8 mouse cellular contexts compared by ENCODE assay signal in genomic region chr4:58552731-58553630, GRCm38 (mm10). TPM values are rescaled to one million over a fixed set of nuclear protein-coding genes. Genes with fewer than 3 reads are reported as not detected.
DNase-seq lines count a peak whose midpoint lies in the region; ATAC-seq and TF ChIP-seq lines count a peak whose summit lies in the region.

No protein-coding gene starts in this region.

- peak overlapping the region; percentile 72 for H3K4me3 ChIP-seq in hindbrain, postnatal 0 days (ENCODE audit: low read length)
- H3K4me3 ChIP-seq in limb, embryonic 10.5 days = peak overlapping the region; percentile 85
- peak overlapping the region; percentile 77 for H3K4me3 ChIP-seq in midbrain, embryonic 10.5 days
- peak overlapping the region; percentile 97 for H3K4me3 ChIP-seq in small intestine, adult 2 months (ENCODE audit: low read depth, low read length)

- WGBS in hindbrain, postnatal 0 days = under 1% methylated on average over 63 of the region's 71 CpGs
- WGBS in limb, embryonic 10.5 days = 1% methylated on average over 67 of the region's 71 CpGs
- WGBS in midbrain, embryonic 10.5 days = under 1% methylated on average over 69 of the region's 71 CpGs
- under 1% methylated on average over 71 of the region's 71 CpGs for WGBS in small intestine, adult 2 months

- no peaks in the 10 kb centered on the region for H3K36me3 ChIP-seq in hindbrain, postnatal 0 days (ENCODE audit: insufficient read depth, low read length)
- H3K36me3 ChIP-seq in limb, embryonic 10.5 days = peaks cover 26% of the 10 kb centered on the region
- no peaks in the 10 kb centered on the region for H3K36me3 ChIP-seq in midbrain, embryonic 10.5 days
- peaks cover 2% of the 10 kb centered on the region; the same call in 1 of the 2 replicates for H3K36me3 ChIP-seq in small intestine, adult 2 months (ENCODE audit: control insufficient read depth, insufficient read depth, low read length)

- peak overlapping the region; percentile 32; the same call in 1 of the 2 replicates for H3K27ac ChIP-seq in hindbrain, postnatal 0 days
- peak overlapping the region; percentile 98 for H3K27ac ChIP-seq in limb, embryonic 10.5 days
- peak overlapping the region; percentile 89 for H3K27ac ChIP-seq in midbrain, embryonic 10.5 days (replicated peaks)
- peak overlapping the region; percentile 99 for H3K27ac ChIP-seq in small intestine, adult 2 months (ENCODE audit: insufficient read depth, low read depth, low read length)

- H3K4me1 ChIP-seq in hindbrain, postnatal 0 days (ENCODE audit: insufficient read depth, low read length) = no peaks in the 10 kb centered on the region
- peaks cover 49% of the 10 kb centered on the region for H3K4me1 ChIP-seq in limb, embryonic 10.5 days
- peaks cover 31% of the 10 kb centered on the region for H3K4me1 ChIP-seq in midbrain, embryonic 10.5 days
- H3K4me1 ChIP-seq in small intestine, adult 2 months (ENCODE audit: control insufficient read depth, insufficient read depth, insufficient read length, low read length) = peaks cover 2% of the 10 kb centered on the region; the same call in 1 of the 2 replicates

- DNase-seq in adipocyte (ENCODE audit: low spot score) = peak; percentile 42
- peak; percentile 37 to 50 for DNase-seq in cerebellum, postnatal 36 days
- peak; percentile 82 for DNase-seq in gastrocnemius, postnatal 10 days
- peak; percentile 77 for DNase-seq in hindbrain, postnatal 0 days (ENCODE audit: low spot score)
- peak; percentile 91 for DNase-seq in limb, embryonic 10.5 days (ENCODE audit: low spot score)
- peak; percentile 79 for DNase-seq in midbrain, embryonic 10.5 days (ENCODE audit: low spot score)

- no peaks in the 10 kb centered on the region for H3K9me3 ChIP-seq in hindbrain, postnatal 0 days (ENCODE audit: low read length)
- H3K9me3 ChIP-seq in limb, embryonic 10.5 days (replicated peaks) = no peaks in the 10 kb centered on the region
- H3K9me3 ChIP-seq in midbrain, embryonic 10.5 days (replicated peaks) = no peaks in the 10 kb centered on the region

- no peak for TF ChIP-seq CTCF in hindbrain, postnatal 0 days (IDR thresholded peaks at IDR 0.05; ENCODE audit: low read depth)
- TF ChIP-seq CTCF in small intestine, adult 2 months (IDR thresholded peaks at IDR 0.05; ENCODE audit: extremely low read depth, insufficient read length, insufficient replicate concordance, low read depth, low read length) = no peak

- peak overlapping the region; percentile 99 for H3K4me2 ChIP-seq in hindbrain, postnatal 0 days (ENCODE audit: low read depth, low read length)

- H3K9ac ChIP-seq in hindbrain, postnatal 0 days (replicated peaks; ENCODE audit: low read length) = peak overlapping the region; percentile 51

- H3K27me3 ChIP-seq in hindbrain, postnatal 0 days (ENCODE audit: insufficient read depth, low read length) = no peaks in the 10 kb centered on the region
- no peaks in the 10 kb centered on the region for H3K27me3 ChIP-seq in limb, embryonic 10.5 days (ENCODE audit: low read depth, poor library complexity, severe bottlenecking)
- H3K27me3 ChIP-seq in midbrain, embryonic 10.5 days (ENCODE audit: low read depth, poor library complexity, severe bottlenecking) = peaks cover 23% of the 10 kb centered on the region
- H3K27me3 ChIP-seq in small intestine, adult 2 months (ENCODE audit: control insufficient read depth, insufficient read depth, low read length) = no peaks in the 10 kb centered on the region

- ATAC-seq in hindbrain, postnatal 0 days = peak; percentile 93
- ATAC-seq in activated CD4-positive, CD25-positive, alpha-beta regulatory T cell, adult 4 months = no peak

- peak; percentile 34 for TF ChIP-seq POLR2A in small intestine, adult 2 months (IDR thresholded peaks at IDR 0.05; ENCODE audit: low read depth, low read length)

RNA-seq across cellular contexts. Expression of gene Lpar1, which starts 0.7 kb away (rescaled TPM):
- 10 to 100 TPM; 32.5 to 46.0 TPM for total RNA-seq in gastrocnemius, postnatal 10 days (2021)
- 14.3 and 20.6 TPM in 2 replicates for total RNA-seq in hindbrain, postnatal 0 days (2014; rRNA removed)
- polyA plus RNA-seq in hindbrain, postnatal 0 days (2015; fragmentation: Nextera tagmentation; extraction: Ambion mirVana) = 24.3 and 28.1 TPM in 2 replicates
- polyA plus RNA-seq in limb, embryonic 10.5 days (2016; fragmentation: Nextera tagmentation; extraction: Ambion mirVana) = 197 and 253 TPM in 2 replicates
- 46.7 and 53.4 TPM in 2 replicates for polyA plus RNA-seq in midbrain, embryonic 10.5 days (2016; fragmentation: Nextera tagmentation; extraction: Ambion mirVana)
- 32.1 and 47.0 TPM in 2 replicates for polyA plus RNA-seq in small intestine, adult 2 months (2012; rRNA removed)
- polyA plus RNA-seq in activated CD4-positive, CD25-positive, alpha-beta regulatory T cell, adult 4 months (2017; shearing (Covaris generic)) = not detected

Comparison
In these comparisons a context has a peak if more than half of its experiments do, and no peak if none do; other contexts are left out.
1. H3K27ac ChIP-seq: peak in every context shown above with its lines; median percentile 99 in small intestine, adult 2 months; 98 in limb, embryonic 10.5 days; 89 in midbrain, embryonic 10.5 days; 32 in hindbrain, postnatal 0 days.
2. RNA of gene Lpar1, which starts 0.7 kb away (polyA plus RNA-seq): 197 to 253 TPM in limb, embryonic 10.5 days, 32.1 to 47.0 TPM in small intestine, adult 2 months, 46.7 to 53.4 TPM in midbrain, embryonic 10.5 days and 24.3 to 28.1 TPM in hindbrain, postnatal 0 days; not detected in activated CD4-positive, CD25-positive, alpha-beta regulatory T cell, adult 4 months; every median in the first group is over 10 times any median in the second.
3. Peak in every context shown above with its lines, with median percentiles within 50 percentile points of each other: DNase-seq and H3K4me3 ChIP-seq.